Mouse (Mus musculus) thymus, adult 2 months (tissue): Measurements from ENCODE around the gene Cpsf3. TPM values are rescaled to one million over a fixed set of nuclear protein-coding genes. Genes with fewer than 3 reads are reported as not detected.

Source experiments
- DNase-seq: peaks from one replicate; pipeline ENCODE4 v3.0.0; 2021
- H3K27ac ChIP-seq: fragments of 200-500 bp; 2 replicates; pipeline ENCODE4 v1.5.1; 2012; ENCODE audit warnings: low read length, control low read depth; ENCODE audit not compliant: control insufficient read depth, insufficient read depth
- H3K27me3 ChIP-seq: fragments of 200-500 bp; 2 replicates; pipeline ENCODE4 v1.6.1; 2012; ENCODE audit warnings: mild to moderate bottlenecking, low read length, moderate library complexity, mixed read lengths; ENCODE audit not compliant: control insufficient read depth, insufficient read depth
- H3K36me3 ChIP-seq: fragments of 200-500 bp; 2 replicates; pipeline ENCODE4 v1.6.1; 2012; ENCODE audit warnings: mild to moderate bottlenecking, low read length, moderate library complexity; ENCODE audit not compliant: control insufficient read depth, insufficient read depth
- H3K4me1 ChIP-seq: fragments of 200-500 bp; replicated peaks from 2 replicates; pipeline ENCODE4 v1.6.1; 2012; ENCODE audit warnings: low read length; ENCODE audit not compliant: control insufficient read depth, insufficient read depth
- H3K4me3 ChIP-seq: fragments of 200-500 bp; 2 replicates; pipeline ENCODE4 v1.5.1; 2012; ENCODE audit warnings: mild to moderate bottlenecking, low read length, control low read depth, moderate library complexity; ENCODE audit not compliant: control insufficient read depth, insufficient read depth
- CTCF ChIP-seq: fragments of 200-500 bp; IDR thresholded peaks from 2 replicates; pipeline ENCODE4 v1.5.1; 2012; ENCODE audit warnings: mild to moderate bottlenecking, control low read depth, low read length, moderate library complexity, borderline replicate concordance; ENCODE audit not compliant: control insufficient read depth, poor library complexity, insufficient read depth; ENCODE audit errors: extremely low read depth
- POLR2A ChIP-seq: fragments of 200-500 bp; IDR thresholded peaks from 2 replicates; pipeline ENCODE4 v1.6.1; 2012; ENCODE audit warnings: mild to moderate bottlenecking, low read length, control low read depth, moderate library complexity; ENCODE audit not compliant: control insufficient read depth, poor library complexity, insufficient read depth; ENCODE audit errors: extremely low read depth
- WGBS: fragments of 180-500 bp; shearing (Covaris S2); methylation state at CpG from one replicate; pipeline ENCODE4 v1.1.7; 2018; 5-methylcytosine and 5-hydroxymethylcytosine counted together
- polyA plus RNA-seq: library from polyadenylated mRNA; depleted of rRNA; stranded (reverse); fragments of >200 nt; gene quantifications from 2 replicates; pipeline ENCODE4 v1.2.3, GENCODE M21; 2012

Gene Cpsf3
- polyA plus RNA-seq, 1 experiment, result 28.6 TPM

DNA sequence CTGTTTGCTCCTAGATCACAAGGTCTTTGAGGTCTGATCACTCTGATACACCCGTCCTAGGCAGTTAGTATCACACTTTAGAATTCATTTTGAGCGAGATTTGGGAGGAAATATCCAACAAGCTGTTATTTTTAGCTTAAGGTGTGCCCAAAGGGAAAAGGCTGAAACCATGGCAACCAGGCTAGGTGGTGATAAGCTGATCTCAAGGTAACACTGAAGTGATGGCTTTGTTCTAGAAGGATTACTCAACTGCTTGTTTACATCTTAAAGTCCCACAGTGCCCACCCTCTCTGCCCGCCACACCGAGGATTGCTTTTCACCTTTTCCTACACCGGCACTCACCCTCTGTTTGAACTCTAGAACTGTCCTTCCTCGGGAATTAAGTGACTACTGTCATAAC, 4.5 kb downstream of the Cpsf3 start:
- Histone ChIP-seq H3K36me3 (peaks cover 29% of the 10 kb centered on the region), H3K27ac (no peak overlapping the region), H3K27me3 (no peaks in the 10 kb centered on the region), H3K4me3 (no peak overlapping the region), H3K4me1 (peaks cover 5% of the 10 kb centered on the region)
- TF ChIP-seq POLR2A (no peak), CTCF (no peak)
- 93% methylated on average over 6 of the region's 6 CpGs for WGBS
- no peak for DNase-seq

- 98% methylated on average over 11 of the region's 11 CpGs for WGBS
Observed at GRCm38 (mm10) chr12:21298856-21299255, 13.7 kb downstream of the Cpsf3 start.

GRCm38 (mm10) chr12:21301324-21301723, 16.1 kb downstream of the Cpsf3 start:
- Histone ChIP-seq H3K4me1 (no peaks in the 10 kb centered on the region), H3K27ac (no peak overlapping the region), H3K27me3 (no peaks in the 10 kb centered on the region), H3K4me3 (no peak overlapping the region), H3K36me3 (peaks cover 78% of the 10 kb centered on the region)
- WGBS, result 98% methylated on average over 7 of the region's 7 CpGs
- TF ChIP-seq POLR2A (no peak), CTCF (no peak)
- DNase-seq, result no peak

More at GRCm38 (mm10) chr12:21298856-21299255, 13.7 kb downstream of the Cpsf3 start:
- Histone ChIP-seq H3K4me1 (no peaks in the 10 kb centered on the region), H3K36me3 (peaks cover 88% of the 10 kb centered on the region), H3K4me3 (no peak overlapping the region), H3K27ac (no peak overlapping the region), H3K27me3 (no peaks in the 10 kb centered on the region)
- TF ChIP-seq POLR2A (no peak), CTCF (no peak)
- DNase-seq, result no peak

GRCm38 (mm10) chr12:21301932-21302331, 16.7 kb downstream of the Cpsf3 start:
- 92% methylated on average over 8 of the region's 8 CpGs for WGBS

DNA sequence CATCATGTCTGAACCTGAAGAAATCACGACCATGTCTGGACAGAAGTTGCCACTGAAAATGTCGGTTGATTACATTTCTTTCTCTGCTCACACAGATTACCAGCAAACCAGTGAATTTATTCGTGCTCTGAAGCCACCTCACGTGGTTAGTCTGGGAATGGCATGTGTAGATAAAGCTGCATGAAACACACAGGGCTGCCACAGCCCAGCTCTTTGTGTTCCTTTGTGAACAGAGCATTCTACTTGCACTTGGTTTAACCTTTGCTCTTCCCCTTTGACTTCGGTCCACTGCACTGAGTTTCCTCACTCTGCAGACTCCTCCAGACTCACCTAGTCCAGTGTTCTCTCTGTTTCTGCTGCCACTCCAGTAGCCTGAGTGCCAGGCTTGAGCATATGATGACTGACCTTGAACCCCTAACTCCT, 17.2 kb downstream of the Cpsf3 start:
- DNase-seq, result no peak
- H3K36me3 ChIP-seq, result peaks cover 78% of the 10 kb centered on the region
- no peak overlapping the region for H3K27ac ChIP-seq
- WGBS, result 89% methylated on average over 5 of the region's 5 CpGs
- no peak overlapping the region for H3K4me3 ChIP-seq
- no peaks in the 10 kb centered on the region for H3K27me3 ChIP-seq
- TF ChIP-seq CTCF (no peak), POLR2A (no peak)
- no peaks in the 10 kb centered on the region for H3K4me1 ChIP-seq

More at GRCm38 (mm10) chr12:21301932-21302331, 16.7 kb downstream of the Cpsf3 start:
- H3K27me3 ChIP-seq, result no peaks in the 10 kb centered on the region
- no peak overlapping the region for H3K27ac ChIP-seq
- no peak for DNase-seq
- no peak for TF ChIP-seq POLR2A
- no peak for TF ChIP-seq CTCF
- H3K36me3 ChIP-seq, result peaks cover 78% of the 10 kb centered on the region
- no peaks in the 10 kb centered on the region for H3K4me1 ChIP-seq
- H3K4me3 ChIP-seq, result no peak overlapping the region

GRCm38 (mm10) chr12:21305741-21306140, 20.6 kb downstream of the Cpsf3 start:
- H3K4me3 ChIP-seq, result no peak overlapping the region
- no peak overlapping the region for H3K27ac ChIP-seq
- peaks cover 78% of the 10 kb centered on the region for H3K36me3 ChIP-seq
- H3K4me1 ChIP-seq, result no peaks in the 10 kb centered on the region
- no peak for TF ChIP-seq POLR2A
- TF ChIP-seq CTCF, result no peak
- 98% methylated on average over 4 of the region's 4 CpGs for WGBS
- DNase-seq, result no peak
- no peaks in the 10 kb centered on the region for H3K27me3 ChIP-seq

- Histone ChIP-seq H3K4me3 (no peak overlapping the region), H3K4me1 (no peaks in the 10 kb centered on the region), H3K36me3 (peaks cover 77% of the 10 kb centered on the region), H3K27me3 (no peaks in the 10 kb centered on the region), H3K27ac (no peak overlapping the region)
- TF ChIP-seq POLR2A, result no peak
- DNase-seq, result no peak
- WGBS, result 97% methylated on average over 4 of the region's 4 CpGs
Observed at GRCm38 (mm10) chr12:21306721-21307120, 21.5 kb downstream of the Cpsf3 start.
